Mouse (Mus musculus): ENCODE results near the gene Cfdp1.

- no peak for TF ChIP-seq GATA1 (IDR thresholded peaks at IDR 0.05; ENCODE audit: borderline replicate concordance, low read length)
- no peak for TF ChIP-seq FLI1 (IDR thresholded peaks at IDR 0.05; ENCODE audit: low read length)
Measured at GRCm38 (mm10) chr8:111810656-111811336, 43.3 kb downstream of the Cfdp1 start.

Measured in megakaryocyte, embryonic 14.5 days (primary cell).